Mouse (Mus musculus): ENCODE measurements at regions not wholly inside any gene's neighbourhood (a gene's known extent, or its start where the extent isn't known, plus 50 kb on each side); places are given as distances from the start of the nearest gene placed in this dataset.
A peak's percentile ranks its signal among the peaks of the same experiment; 100 is the strongest.

- no peak for DNase-seq (ENCODE audit: low read depth, low spot score)
Observed at GRCm38 (mm10) chr2:55817273-55817672, 381.5 kb downstream of the Kcnj3 start.

DNA sequence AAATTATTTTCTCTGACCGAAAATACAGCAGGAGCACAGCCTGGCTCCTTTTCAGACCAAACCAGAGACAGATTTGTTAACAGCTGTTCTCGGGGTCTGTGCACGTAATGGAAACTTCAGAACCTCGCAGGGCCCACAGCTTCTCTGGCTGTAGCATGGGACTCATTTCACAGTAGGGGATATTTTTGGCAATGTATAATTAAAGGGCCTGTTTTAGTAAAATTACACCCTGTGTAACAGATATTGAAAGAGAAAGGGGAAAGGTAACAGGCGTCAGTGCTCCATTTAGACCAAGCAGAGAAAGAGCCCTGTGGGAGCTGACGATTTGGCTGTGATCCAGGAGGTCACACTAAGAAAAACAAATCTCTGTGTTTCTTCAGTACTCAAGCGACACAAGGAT, 382.4 kb downstream of the Kcnj3 start:
- no peak for DNase-seq (ENCODE audit: low read depth, low spot score)

DNA sequence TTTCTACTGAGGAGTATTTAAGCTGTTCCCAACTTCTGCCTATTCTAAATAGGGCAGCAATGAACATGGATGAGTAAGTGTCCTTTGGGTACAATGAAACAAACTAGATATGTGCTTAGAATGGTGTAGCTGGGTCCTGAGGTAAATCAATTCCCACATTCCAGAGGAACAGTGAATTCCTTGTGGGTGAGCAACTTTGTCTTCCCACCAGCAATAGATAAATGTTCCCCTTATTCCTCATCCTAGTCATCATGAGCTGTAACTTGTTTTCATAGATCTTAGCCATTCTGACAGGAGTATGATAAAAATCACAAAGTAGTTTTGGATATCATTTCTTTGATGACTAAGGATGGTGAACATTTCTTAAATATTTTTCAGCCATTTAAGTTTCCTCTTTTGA, 387.0 kb downstream of the Kcnj3 start:
- no peak for DNase-seq (ENCODE audit: low read depth, low spot score)

GRCm38 (mm10) chr2:55841521-55841920, 405.8 kb downstream of the Kcnj3 start:
- peak; percentile 56 for DNase-seq (ENCODE audit: low read depth, low spot score)

DNA sequence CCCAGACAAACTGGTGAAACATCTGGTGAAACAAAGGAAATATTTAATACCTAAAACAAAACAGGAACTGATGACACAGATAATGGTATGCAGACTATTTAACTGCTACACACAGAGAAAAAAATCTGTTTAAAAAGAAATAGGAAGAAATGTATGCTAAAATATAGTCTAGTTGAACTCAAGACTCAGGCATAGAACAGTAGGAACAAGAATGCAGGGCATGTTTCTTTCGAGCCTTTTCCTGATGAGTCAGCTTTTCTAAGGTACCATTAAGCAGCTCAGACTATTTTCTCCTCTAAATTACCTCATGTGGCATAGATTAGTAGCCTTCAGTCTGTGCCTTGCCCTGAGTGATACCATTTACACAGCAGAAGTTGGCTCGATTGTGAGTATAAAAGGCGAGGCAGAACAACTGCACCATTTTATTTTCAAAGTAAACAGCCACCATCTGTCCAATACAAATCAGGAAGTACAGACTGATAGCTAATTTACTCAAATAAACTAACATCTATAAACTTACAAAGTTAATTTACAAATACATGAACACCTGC, 411.1 kb downstream of the Kcnj3 start:
- DNase-seq (ENCODE audit: low read depth, low spot score): no peak

- DNase-seq (ENCODE audit: low read depth, low spot score): no peak
Observed at GRCm38 (mm10) chr2:55862479-55862878, 426.7 kb downstream of the Kcnj3 start.

DNA sequence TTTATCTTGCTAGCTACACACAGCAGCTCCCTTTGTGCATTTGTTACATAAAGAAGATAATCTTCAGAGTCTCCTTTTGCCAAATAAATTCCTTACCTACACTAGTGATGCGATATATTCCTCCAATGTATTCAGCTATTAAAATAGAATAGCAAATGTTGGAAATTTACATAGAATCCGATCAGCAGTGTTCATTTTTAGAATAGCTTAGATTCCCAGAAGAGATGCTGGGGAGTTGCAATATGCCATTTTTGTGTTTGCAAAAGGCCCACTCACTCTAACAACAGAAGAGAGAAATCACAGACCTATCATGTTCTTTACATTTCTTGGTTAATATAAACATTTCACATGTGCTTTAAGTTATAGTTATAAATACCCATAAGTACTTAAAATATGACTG, 454.2 kb downstream of the Kcnj3 start:
- DNase-seq (ENCODE audit: low read depth, low spot score): no peak

DNA sequence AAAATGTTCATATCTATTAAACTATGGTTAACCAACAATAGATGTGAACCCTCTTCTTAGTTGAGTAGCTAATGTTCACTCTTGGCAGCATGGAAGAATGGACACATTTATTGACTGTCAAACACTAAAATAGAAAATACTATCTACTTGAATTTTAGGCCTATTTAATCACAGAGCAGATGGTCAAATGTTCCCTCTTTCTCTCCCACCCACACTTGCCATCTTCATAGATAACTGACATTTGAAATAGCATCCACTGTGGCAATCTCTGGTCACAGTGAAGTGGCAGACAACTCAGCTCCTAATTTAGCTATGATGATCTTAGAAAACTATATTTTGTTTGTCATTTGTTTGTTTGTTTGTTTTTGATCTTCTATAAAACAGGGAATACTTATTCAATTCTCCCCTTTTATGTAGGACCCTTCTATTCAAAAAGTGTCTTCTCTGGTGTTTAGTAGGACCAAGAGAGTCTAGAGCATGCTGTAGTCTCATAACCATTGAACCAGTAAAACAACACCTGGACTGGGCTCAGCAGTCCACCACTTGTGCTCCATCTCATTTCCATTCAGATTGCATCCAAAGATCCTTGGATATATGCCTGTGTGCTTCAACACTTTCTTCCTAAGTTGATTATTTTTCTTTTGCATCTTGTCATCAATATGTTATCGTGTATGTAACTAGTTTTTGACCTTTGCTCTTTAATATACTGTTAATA, 457.2 kb downstream of the Kcnj3 start:
- DNase-seq (ENCODE audit: low read depth, low spot score): no peak

DNA sequence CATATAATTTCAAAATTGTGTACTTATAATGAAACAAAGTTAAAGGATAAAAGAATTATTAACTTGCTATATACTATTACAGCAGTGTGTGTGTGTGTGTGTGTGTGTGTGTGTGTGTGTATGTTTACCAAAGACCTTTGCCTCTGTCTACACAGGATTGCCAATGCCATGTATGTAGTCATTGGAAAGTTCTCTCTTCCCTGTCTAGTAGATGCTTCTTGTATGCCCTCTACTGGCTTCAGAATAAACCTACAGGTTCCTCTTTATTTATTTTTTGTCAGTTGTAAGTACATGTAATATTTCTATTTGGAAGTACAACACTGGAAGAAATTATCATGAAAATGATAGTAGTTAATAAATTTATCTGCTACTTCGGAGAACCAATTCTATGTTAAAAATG, 484.5 kb downstream of the Kcnj3 start:
- peak; percentile 6 for DNase-seq (ENCODE audit: low read depth, low spot score)

All from ES-CJ7 (cell line).